25 mouse cellular contexts compared by ENCODE assay signal in the genomic region with DNA sequence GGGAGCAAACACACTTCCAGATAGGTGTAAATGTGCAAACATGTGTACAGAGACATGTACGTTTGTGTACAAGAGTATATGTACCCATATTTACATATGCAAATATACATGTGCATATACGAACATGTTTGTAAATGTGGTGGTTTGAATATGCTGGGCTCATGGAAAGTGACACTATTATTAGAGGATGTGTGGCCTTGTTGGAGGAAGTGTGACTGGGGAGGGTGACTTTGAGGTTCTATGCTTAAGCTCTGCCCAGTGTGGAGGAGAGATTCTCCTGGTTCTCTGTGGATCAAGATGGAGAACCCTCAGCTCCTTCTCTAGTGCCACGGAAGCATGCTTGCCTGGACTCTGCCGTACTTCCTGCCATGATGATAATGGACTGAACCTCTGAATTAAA.
DNase-seq lines count a peak whose midpoint lies in the region; ATAC-seq lines count a peak whose summit lies in the region.
"Had no signal": no experiment of that assay in that cellular context is flagged by ENCODE, and none has a peak within 500 bp of the region (broad histone marks: within the 10 kb centered on the region; RNA-seq: fewer than 3 reads in every experiment).

No protein-coding gene starts in this region.

- no peak overlapping the region for H3K27ac ChIP-seq in heart, embryonic 10.5 days
- no peak overlapping the region for H3K27ac ChIP-seq in intestine, embryonic 15.5 days
- H3K27ac ChIP-seq: embryonic facial prominence, embryonic 13.5 days; embryonic facial prominence, embryonic 15.5 days; forebrain, embryonic 10.5 days; forebrain, embryonic 13.5 days; forebrain, embryonic 15.5 days had no signal

- 87% methylated on average over 4 of the region's 4 CpGs for WGBS in heart, embryonic 10.5 days
- WGBS in intestine, embryonic 15.5 days, result 84% methylated on average over 4 of the region's 4 CpGs

- DNase-seq in heart, adult 11 months, result peak; percentile 66
- no peak for DNase-seq in heart, embryonic 10.5 days (ENCODE audit: low spot score)
- DNase-seq in cerebellum, postnatal 4 days (ENCODE audit: low spot score in 2 of 2), result no peak
- DNase-seq: adrenal gland, adult 2 months; adrenal gland, postnatal 10 days; adrenal gland, postnatal 25 days; B cell, adult 2 months; cerebellum, adult 11 months; cerebellum, adult 18-20 months; cerebellum, adult 8-10 months; cerebellum, adult 9-11 months; cerebellum, postnatal 14 days; cerebellum, postnatal 36 days; embryo, embryonic 11 days; forebrain, postnatal 0 days had no signal

- no peak overlapping the region for H3K4me3 ChIP-seq in heart, embryonic 10.5 days
- no peak overlapping the region for H3K4me3 ChIP-seq in intestine, embryonic 15.5 days (replicated peaks)
- H3K4me3 ChIP-seq: embryonic facial prominence, embryonic 13.5 days; embryonic facial prominence, embryonic 15.5 days; erythroblast, embryonic 14.5 days; forebrain, embryonic 10.5 days; forebrain, embryonic 13.5 days; forebrain, embryonic 15.5 days had no signal

- ATAC-seq in granulocyte monocyte progenitor cell, adult 5-6 weeks (replicated peaks; ENCODE audit: poor library complexity, severe bottlenecking), result peak; percentile 69
- peak; percentile 64 for ATAC-seq in megakaryocyte progenitor cell, adult 5-6 weeks (replicated peaks; ENCODE audit: poor library complexity)
- ATAC-seq in intestine, embryonic 15.5 days, result no peak
- ATAC-seq: CD4-positive, CD25-positive, alpha-beta regulatory T cell, adult 4 months; forebrain, embryonic 13.5 days; forebrain, embryonic 15.5 days; forebrain, postnatal 0 days had no signal

- H3K36me3 ChIP-seq in heart, embryonic 10.5 days, result no peaks in the 10 kb centered on the region
- H3K36me3 ChIP-seq in intestine, embryonic 15.5 days, result no peaks in the 10 kb centered on the region
- H3K36me3 ChIP-seq: embryonic facial prominence, embryonic 13.5 days; embryonic facial prominence, embryonic 15.5 days; forebrain, embryonic 10.5 days; forebrain, embryonic 15.5 days had no signal

- H3K9me3 ChIP-seq in heart, embryonic 10.5 days, result no peaks in the 10 kb centered on the region
- no peaks in the 10 kb centered on the region for H3K9me3 ChIP-seq in intestine, embryonic 15.5 days
- H3K9me3 ChIP-seq: embryonic facial prominence, embryonic 13.5 days; embryonic facial prominence, embryonic 15.5 days; forebrain, embryonic 10.5 days; forebrain, embryonic 13.5 days; forebrain, embryonic 15.5 days had no signal

- peaks cover 6% of the 10 kb centered on the region; the same call in 1 of the 2 replicates for H3K27me3 ChIP-seq in heart, embryonic 10.5 days (ENCODE audit: insufficient read depth, poor library complexity, severe bottlenecking)
- no peaks in the 10 kb centered on the region for H3K27me3 ChIP-seq in intestine, embryonic 15.5 days (replicated peaks)
- H3K27me3 ChIP-seq: embryonic facial prominence, embryonic 13.5 days; forebrain, embryonic 13.5 days; forebrain, embryonic 15.5 days had no signal

- no peak overlapping the region for H3K4me2 ChIP-seq in intestine, embryonic 15.5 days (replicated peaks)
- H3K4me2 ChIP-seq: embryonic facial prominence, embryonic 13.5 days; embryonic facial prominence, embryonic 15.5 days; forebrain, embryonic 13.5 days; forebrain, embryonic 15.5 days had no signal

- H3K4me1 ChIP-seq in heart, embryonic 10.5 days, result no peaks in the 10 kb centered on the region
- H3K4me1 ChIP-seq in intestine, embryonic 15.5 days (replicated peaks), result no peaks in the 10 kb centered on the region
- H3K4me1 ChIP-seq: embryonic facial prominence, embryonic 13.5 days; embryonic facial prominence, embryonic 15.5 days; forebrain, embryonic 15.5 days had no signal

- H3K9ac ChIP-seq in intestine, embryonic 15.5 days, result no peak overlapping the region
- H3K9ac ChIP-seq: embryonic facial prominence, embryonic 13.5 days; embryonic facial prominence, embryonic 15.5 days; forebrain, embryonic 13.5 days; forebrain, embryonic 15.5 days; forebrain, postnatal 0 days had no signal
